Mouse (Mus musculus): ENCODE results near the gene Eml5. TPM values are rescaled to one million over a fixed set of nuclear protein-coding genes. Genes with fewer than 3 reads are reported as not detected.

Eml5 gene
- 10.2 and 13.3 TPM in 2 replicates for total RNA-seq (2017)

- ATAC-seq (ENCODE audit: extremely low read depth, insufficient number of reproducible peaks, low FRiP score, poor library complexity, severe bottlenecking): peak; percentile 71
Measured at GRCm38 (mm10) chr12:98900881-98901801, at the start of gene Eml5. Gene Eml5 (minus strand): TSS chr12:98901484.

DNA sequence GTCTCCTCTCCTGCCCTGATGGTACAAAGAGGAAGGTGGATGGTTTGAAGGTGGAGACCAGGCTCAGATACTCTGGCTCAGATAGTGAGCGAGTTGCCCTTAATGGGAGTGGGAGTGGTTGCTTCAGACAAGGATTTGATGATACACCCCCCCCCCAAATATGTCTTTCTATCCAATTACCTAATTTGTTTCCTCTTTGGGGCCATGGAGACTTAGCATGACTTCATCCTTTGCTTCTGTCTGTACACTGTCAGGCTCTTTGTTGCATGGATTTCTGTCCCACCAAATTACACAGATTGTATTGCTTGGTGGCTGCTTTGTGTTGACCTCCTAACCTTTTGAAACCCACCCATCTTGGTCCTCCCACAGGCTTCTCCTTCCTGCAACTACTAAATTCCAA lies 31.6 kb upstream of the Eml5 start:
- no peak for ATAC-seq (ENCODE audit: extremely low read depth, insufficient number of reproducible peaks, low FRiP score, poor library complexity, severe bottlenecking)

DNA sequence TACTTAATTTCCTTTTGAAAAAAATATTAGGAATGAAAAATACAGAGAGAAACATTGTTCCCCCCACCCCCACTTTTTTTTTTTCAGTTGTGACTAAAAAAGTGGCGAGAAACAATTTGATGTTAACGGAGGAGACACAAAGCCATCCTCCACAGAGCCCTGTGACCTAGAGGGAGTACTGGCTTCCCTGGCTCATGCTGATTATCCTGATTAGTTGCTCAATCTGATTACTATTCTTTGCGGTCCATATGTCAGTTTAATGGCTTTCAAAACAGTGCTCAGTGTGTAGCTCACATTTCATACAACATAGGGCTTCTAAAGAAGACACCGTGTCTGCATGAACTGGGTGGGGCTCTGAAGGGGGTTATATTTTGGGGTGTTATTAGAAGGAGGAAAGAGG lies 31.2 kb upstream of the Eml5 start:
- no peak for ATAC-seq (ENCODE audit: extremely low read depth, insufficient number of reproducible peaks, low FRiP score, poor library complexity, severe bottlenecking)

GRCm38 (mm10) chr12:98931174-98931573 lies 29.9 kb upstream of the Eml5 start:
- no peak for ATAC-seq (ENCODE audit: extremely low read depth, insufficient number of reproducible peaks, low FRiP score, poor library complexity, severe bottlenecking)

- 0 out of 2 replicates have a peak, but pooled peaks have one; percentile 46 for ATAC-seq (ENCODE audit: extremely low read depth, insufficient number of reproducible peaks, low FRiP score, poor library complexity, severe bottlenecking)
Measured at GRCm38 (mm10) chr12:98920194-98920991, 19.1 kb upstream of the Eml5 start, which contains the start of gene Ttc8. Gene Ttc8 (plus strand): TSS chr12:98920574.

- ATAC-seq (ENCODE audit: extremely low read depth, insufficient number of reproducible peaks, low FRiP score, poor library complexity, severe bottlenecking): no peak
Measured at GRCm38 (mm10) chr12:98910096-98910495, 8.8 kb upstream of the Eml5 start.

DNA sequence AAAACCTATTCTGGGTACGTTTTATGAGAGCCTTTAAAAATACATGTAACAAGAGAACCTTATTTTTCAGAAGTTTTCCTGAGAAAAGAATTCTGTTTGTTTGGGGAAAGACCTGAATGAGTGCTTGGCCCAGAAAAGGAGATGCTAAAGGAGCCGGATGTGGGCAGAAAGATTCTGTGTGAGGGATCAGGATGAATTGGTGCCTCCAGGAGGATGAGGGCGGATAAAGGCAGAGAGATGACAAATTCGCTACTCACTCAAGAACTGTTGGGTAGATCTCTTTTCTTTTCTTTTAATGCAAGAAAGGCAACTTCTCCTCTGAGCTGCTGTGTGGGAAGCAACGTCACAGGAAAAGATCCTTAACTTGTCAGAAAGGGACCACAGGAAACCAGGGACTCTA lies 4.2 kb upstream of the Eml5 start:
- ATAC-seq (ENCODE audit: extremely low read depth, insufficient number of reproducible peaks, low FRiP score, poor library complexity, severe bottlenecking): no peak

DNA sequence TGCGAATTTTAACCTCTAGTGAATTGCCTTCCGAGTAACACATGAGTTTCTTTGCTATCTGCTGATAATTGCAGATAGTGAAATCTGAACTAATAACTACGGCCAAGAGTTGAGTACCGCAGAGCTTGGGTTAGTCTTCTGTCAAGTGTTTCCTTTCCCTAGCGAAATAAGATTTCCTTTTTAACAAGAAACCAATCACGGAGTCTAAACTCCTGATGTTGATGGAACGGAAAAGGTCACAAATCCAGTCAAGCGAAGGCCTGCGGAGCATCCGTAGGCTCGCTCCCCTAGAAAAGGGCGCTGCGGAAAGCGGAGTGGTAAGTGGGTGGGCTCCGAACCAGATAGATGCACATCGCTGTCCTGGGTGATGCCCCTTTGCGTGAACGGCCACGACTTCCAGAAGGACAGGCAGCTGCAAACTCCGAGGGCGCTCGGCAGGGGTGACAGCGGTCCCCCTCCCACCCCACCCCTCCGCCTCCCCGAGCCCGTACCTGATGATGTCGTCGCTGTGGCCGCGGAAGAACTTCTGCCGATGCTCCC lies 873 bp downstream of the Eml5 start:
- ATAC-seq (ENCODE audit: extremely low read depth, insufficient number of reproducible peaks, low FRiP score, poor library complexity, severe bottlenecking): no peak

DNA sequence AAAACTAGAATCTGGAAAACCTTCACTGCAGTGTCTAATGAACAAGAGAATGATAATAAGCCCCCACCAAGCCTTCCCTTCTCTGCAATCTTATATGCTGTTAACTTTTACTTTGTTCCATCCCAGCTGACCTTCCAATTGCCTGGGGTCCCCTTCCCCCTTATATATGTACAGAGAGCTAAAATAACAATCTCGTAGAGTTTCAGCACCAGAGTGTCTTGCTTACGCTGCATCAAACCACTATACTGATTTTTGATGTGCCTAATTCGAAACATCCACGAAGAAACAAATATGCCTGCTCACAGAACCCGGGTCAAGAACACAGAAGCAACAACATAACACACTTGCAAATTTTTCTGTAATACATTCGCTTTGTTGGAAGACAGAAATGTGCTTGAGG lies 1.6 kb downstream of the Eml5 start:
- ATAC-seq (ENCODE audit: extremely low read depth, insufficient number of reproducible peaks, low FRiP score, poor library complexity, severe bottlenecking): no peak

DNA sequence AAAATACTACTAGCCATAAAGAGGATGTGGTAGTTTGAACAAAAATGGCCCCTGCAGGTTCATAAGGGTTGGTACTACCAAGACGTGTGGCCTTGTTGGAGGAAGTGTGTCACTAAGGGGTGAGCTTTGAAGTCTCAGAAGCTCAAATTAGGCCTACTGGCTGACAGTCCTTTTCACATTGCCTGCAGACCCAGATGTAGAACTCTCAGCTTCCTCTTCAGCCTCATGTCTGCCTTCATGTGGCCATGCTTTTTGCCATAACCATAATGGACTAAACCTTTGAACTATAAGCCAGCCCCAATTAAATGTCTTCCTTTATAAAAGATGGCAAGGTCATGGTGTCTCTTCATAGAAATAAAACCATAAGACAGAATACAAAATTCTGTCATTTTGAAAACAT lies 4.5 kb downstream of the Eml5 start:
- no peak for ATAC-seq (ENCODE audit: extremely low read depth, insufficient number of reproducible peaks, low FRiP score, poor library complexity, severe bottlenecking)

- no peak for ATAC-seq (ENCODE audit: extremely low read depth, insufficient number of reproducible peaks, low FRiP score, poor library complexity, severe bottlenecking)
Measured at GRCm38 (mm10) chr12:98884515-98884914, 16.8 kb downstream of the Eml5 start.

- no peak for ATAC-seq (ENCODE audit: extremely low read depth, insufficient number of reproducible peaks, low FRiP score, poor library complexity, severe bottlenecking)
Measured at GRCm38 (mm10) chr12:98881796-98882195, 19.5 kb downstream of the Eml5 start.

DNA sequence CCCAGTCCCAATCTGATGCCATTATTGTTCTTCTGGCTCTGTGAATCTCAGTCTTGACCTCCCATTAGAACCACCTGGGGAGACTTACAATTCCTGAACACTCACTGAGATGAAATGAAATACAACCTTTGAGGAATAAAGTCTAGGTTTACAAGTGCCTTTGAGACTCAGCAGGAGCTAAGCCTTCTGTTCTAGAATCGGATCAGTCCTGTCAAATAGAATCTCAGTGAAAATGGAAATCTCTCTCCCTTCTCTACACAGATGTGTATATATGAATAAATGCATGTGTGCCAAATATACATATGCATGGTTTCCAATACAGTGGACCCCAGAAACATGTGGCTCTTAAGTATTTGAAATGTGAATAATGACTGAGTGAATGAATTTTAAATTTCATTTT lies 22.6 kb downstream of the Eml5 start:
- no peak for ATAC-seq (ENCODE audit: extremely low read depth, insufficient number of reproducible peaks, low FRiP score, poor library complexity, severe bottlenecking)

- ATAC-seq (ENCODE audit: extremely low read depth, insufficient number of reproducible peaks, low FRiP score, poor library complexity, severe bottlenecking): no peak
Measured at GRCm38 (mm10) chr12:98875216-98875615, 26.1 kb downstream of the Eml5 start.

GRCm38 (mm10) chr12:98872836-98873235 lies 28.4 kb downstream of the Eml5 start:
- ATAC-seq (ENCODE audit: extremely low read depth, insufficient number of reproducible peaks, low FRiP score, poor library complexity, severe bottlenecking): no peak

DNA sequence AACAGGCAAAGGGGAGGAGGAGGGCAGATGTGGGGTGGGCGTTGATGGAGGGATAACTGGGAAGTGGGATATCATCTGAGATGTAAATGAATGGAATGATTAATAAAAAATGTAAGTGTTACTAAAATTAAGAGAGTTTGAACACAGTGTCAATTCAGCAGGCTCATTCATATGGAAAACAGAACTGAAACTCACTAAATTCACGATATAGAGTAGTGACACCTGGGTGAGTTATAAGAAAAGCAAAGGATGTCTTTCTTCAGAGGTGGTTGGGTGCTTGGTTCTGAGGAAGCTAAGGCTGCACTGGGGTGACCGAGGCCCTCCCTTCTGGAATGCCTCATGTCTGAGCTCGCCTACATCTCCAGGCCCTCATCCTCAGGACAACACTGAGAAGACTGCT lies 37.8 kb downstream of the Eml5 start:
- no peak for ATAC-seq (ENCODE audit: extremely low read depth, insufficient number of reproducible peaks, low FRiP score, poor library complexity, severe bottlenecking)

DNA sequence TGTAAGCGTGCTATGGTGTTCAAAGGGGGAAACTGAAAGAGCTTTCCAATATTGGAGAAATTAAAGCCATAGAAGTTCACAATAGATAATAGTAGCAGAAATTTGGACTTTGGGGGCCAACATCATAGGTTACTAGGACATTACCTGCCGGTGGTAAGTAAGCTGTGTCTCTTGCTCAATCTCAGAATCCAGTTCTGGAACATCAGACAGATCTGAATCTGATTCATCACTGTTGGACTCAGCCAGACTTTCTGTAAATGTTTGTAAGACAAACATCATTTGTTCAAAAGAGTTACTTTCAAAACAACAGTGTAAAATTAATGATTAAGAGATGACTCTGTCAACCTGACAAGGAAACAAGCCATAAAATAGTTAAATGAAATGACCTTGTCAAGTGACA lies 41.0 kb downstream of the Eml5 start:
- ATAC-seq (ENCODE audit: extremely low read depth, insufficient number of reproducible peaks, low FRiP score, poor library complexity, severe bottlenecking): no peak

GRCm38 (mm10) chr12:98850767-98851166 lies 50.5 kb downstream of the Eml5 start:
- peak; percentile 55; the same call in 1 of the 2 replicates for ATAC-seq (ENCODE audit: extremely low read depth, insufficient number of reproducible peaks, low FRiP score, poor library complexity, severe bottlenecking)

GRCm38 (mm10) chr12:98844774-98845173 lies 56.5 kb downstream of the Eml5 start:
- no peak for ATAC-seq (ENCODE audit: extremely low read depth, insufficient number of reproducible peaks, low FRiP score, poor library complexity, severe bottlenecking)

DNA sequence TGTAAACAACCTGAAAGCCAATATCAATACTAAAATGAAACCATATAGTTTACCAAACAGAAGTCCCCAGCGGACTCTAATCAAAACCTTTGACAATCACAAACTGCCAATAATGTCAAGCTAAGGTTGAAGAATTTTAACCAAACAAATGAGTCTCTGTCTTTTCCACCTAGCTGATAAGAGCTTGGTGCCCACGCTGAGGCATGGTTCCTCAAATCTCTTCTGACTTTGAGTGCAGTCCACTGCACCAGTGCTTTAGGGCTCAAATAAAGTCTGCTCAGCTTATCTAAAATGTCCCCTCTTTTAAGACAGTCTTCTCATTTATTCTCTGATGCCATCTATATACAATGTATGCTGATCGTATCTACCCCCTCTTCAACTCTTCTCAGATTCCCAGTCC lies 61.1 kb downstream of the Eml5 start:
- no peak for ATAC-seq (ENCODE audit: extremely low read depth, insufficient number of reproducible peaks, low FRiP score, poor library complexity, severe bottlenecking)

Data from neutrophil, adult 5-6 weeks (primary cell).